Mouse (Mus musculus): ENCODE measurements at regions not wholly inside any gene's neighbourhood (a gene's known extent, or its start where the extent isn't known, plus 50 kb on each side); places are given as distances from the start of the nearest gene placed in this dataset.

GRCm38 (mm10) chr15:96521125-96521455, 60.4 kb upstream of the Scaf11 start:
- no peak for DNase-seq (ENCODE audit: low spot score in 2 of 2)

GRCm38 (mm10) chr15:96520412-96521124, 59.9 kb upstream of the Scaf11 start:
- peak; percentile 45 to 84 for DNase-seq (ENCODE audit: low spot score in 2 of 2)

GRCm38 (mm10) chr15:96518156-96518555, 57.5 kb upstream of the Scaf11 start:
- no peak for DNase-seq (ENCODE audit: low spot score in 2 of 2)

GRCm38 (mm10) chr15:96515620-96516019, 55.0 kb upstream of the Scaf11 start:
- DNase-seq (ENCODE audit: low spot score in 2 of 2), result no peak

GRCm38 (mm10) chr15:96512636-96513035, 52.0 kb upstream of the Scaf11 start:
- no peak for DNase-seq (ENCODE audit: low spot score in 2 of 2)

Measured in spleen, postnatal 10 days (tissue).